Mouse (Mus musculus) liver, embryonic 14.5 days (tissue): ENCODE data around the gene Btn1a1. TPM values are rescaled to one million over a fixed set of nuclear protein-coding genes. Genes with fewer than 3 reads are reported as not detected.

Experiments used
- ATAC-seq: fragments of 200-750 bp; cut with Nextera tagmentation; 2 replicates; pipeline ENCODE4 v1.8.0; 2017; ENCODE audit warnings: moderate number of reproducible peaks, mild to moderate bottlenecking, moderate library complexity; ENCODE audit not compliant: insufficient read depth
- DNase-seq, 3 experiments: peaks; one replicate each; pipeline ENCODE4 v3.0.0-alpha.2; 2012 to 2013; ENCODE audit warnings: low read depth in 3 of 3, low spot score in 3 of 3
- H3K27ac ChIP-seq: fragments of 300-500 bp; sonication (generic); 2 replicates; pipeline ENCODE4 v1.5.1; 2014; ENCODE audit warnings: moderate library complexity, mild to moderate bottlenecking, control low read depth, inconsistent platforms
- H3K27me3 ChIP-seq: fragments of 300-500 bp; sonication (generic); 2 replicates; pipeline ENCODE4 v1.6.1; 2014; ENCODE audit warnings: mild to moderate bottlenecking, low read length, moderate library complexity; ENCODE audit not compliant: control insufficient read depth, insufficient read depth
- H3K36me3 ChIP-seq: fragments of 300-500 bp; sonication (generic); replicated peaks from 2 replicates; pipeline ENCODE4 v1.6.1; 2014; ENCODE audit warnings: low read depth; ENCODE audit not compliant: control insufficient read depth, insufficient read depth
- H3K4me1 ChIP-seq, 2 experiments: fragments of 200-500 bp in 1 of 2; fragments of 300-500 bp in 1 of 2; sonication (generic) in 1 of 2; replicated peaks; 2 replicates each; pipeline ENCODE4 v1.6.1; 2012 to 2014; ENCODE audit warnings: antibody characterized with exemption in 1 of 2, inconsistent platforms in 1 of 2, low read length in 1 of 2; ENCODE audit not compliant: control insufficient read depth in 2 of 2, insufficient read depth in 2 of 2
- H3K4me2 ChIP-seq: fragments of 300-500 bp; sonication (generic); 2 replicates; pipeline ENCODE4 v1.6.1; 2014; ENCODE audit warnings: low read depth, mild to moderate bottlenecking, control low read depth, moderate library complexity
- H3K4me3 ChIP-seq, 2 experiments: fragments of 200-500 bp in 1 of 2; fragments of 300-500 bp in 1 of 2; sonication (generic) in 1 of 2; 2 replicates each; pipeline ENCODE4 v1.5.1; 2012 to 2014; ENCODE audit warnings: low read depth in 2 of 2, low read length in 2 of 2, mild to moderate bottlenecking in 2 of 2, control low read depth in 1 of 2, inconsistent platforms in 1 of 2, moderate library complexity in 1 of 2; ENCODE audit not compliant: insufficient read depth in 1 of 2
- H3K9ac ChIP-seq: fragments of 300-500 bp; sonication (generic); replicated peaks from 2 replicates; pipeline ENCODE4 v1.6.1; 2014; ENCODE audit warnings: mild to moderate bottlenecking, control low read depth, moderate library complexity
- H3K9me3 ChIP-seq: fragments of 300-500 bp; sonication (generic); 2 replicates; pipeline ENCODE4 v1.6.1; 2016; ENCODE audit warnings: low read length, mixed read lengths; ENCODE audit not compliant: control insufficient read depth
- CTCF ChIP-seq: IDR thresholded peaks from 2 replicates; pipeline ENCODE4 v1.5.1; 2016; ENCODE audit warnings: antibody characterized with exemption, low read depth, control low read depth
- EP300 ChIP-seq: IDR thresholded peaks from 2 replicates; pipeline ENCODE4 v1.6.1; 2016; ENCODE audit warnings: antibody characterized with exemption, low read depth
- WGBS: fragments of 180-500 bp; shearing (Covaris S2); extraction: QIAGEN DNeasy Blood & Tissue Kit; methylation state at CpG from one replicate; pipeline ENCODE4 v1.1.7; 2014; ENCODE audit not compliant: insufficient replicate concordance; 5-methylcytosine and 5-hydroxymethylcytosine counted together
- polyA plus RNA-seq, 2 experiments: library from polyadenylated mRNA; depleted of rRNA in 1 of 2; stranded (reverse) in 1 of 2; unstranded in 1 of 2; fragments of >200 nt; fragmentation: Nextera tagmentation in 1 of 2; extraction: Ambion mirVana in 1 of 2; gene quantifications; 2 replicates each; pipeline versions ENCODE4 v1.2.1 to v1.2.3; 2012 to 2014

Gene Btn1a1
- polyA plus RNA-seq, 2 experiments = 1.5 to 2.1 TPM

GRCm38 (mm10) chr13:23506351-23506750 lies 40.6 kb upstream of the Btn1a1 start:
- H3K9me3 ChIP-seq = no peaks in the 10 kb centered on the region
- ATAC-seq (peak; percentile 64; the same call in 1 of the 2 replicates), DNase-seq (no peak)
- H3K27ac ChIP-seq = no peak overlapping the region
- H3K4me2 ChIP-seq = peak overlapping the region; percentile 75
- no peaks in the 10 kb centered on the region for H3K27me3 ChIP-seq
- 0 out of 2 replicates have a peak, but pooled peaks have one; percentile 10 for TF ChIP-seq EP300
- TF ChIP-seq CTCF = no peak
- peak overlapping the region; percentile 53 to 54; a peak in 3 of 4 replicates for H3K4me3 ChIP-seq
- H3K4me1 ChIP-seq = peaks cover 28 to 37% of the 10 kb centered on the region in 2 experiments
- no peaks in the 10 kb centered on the region for H3K36me3 ChIP-seq
- under 1% methylated on average over 13 of the region's 13 CpGs for WGBS
- H3K9ac ChIP-seq = peak overlapping the region; percentile 74; the same call in 1 of the 2 replicates

GRCm38 (mm10) chr13:23505662-23506345 lies 40.1 kb upstream of the Btn1a1 start:
- DNase-seq (no peak), ATAC-seq (peak; percentile 48)
- peak overlapping the region; percentile 35 for H3K27ac ChIP-seq
- no peaks in the 10 kb centered on the region for H3K36me3 ChIP-seq
- peak overlapping the region; percentile 53 to 54 for H3K4me3 ChIP-seq
- TF ChIP-seq EP300 (no peak), CTCF (no peak)
- H3K27me3 ChIP-seq = no peaks in the 10 kb centered on the region
- H3K4me1 ChIP-seq = peaks cover 28 to 37% of the 10 kb centered on the region in 2 experiments
- H3K4me2 ChIP-seq = peak overlapping the region; percentile 75
- H3K9ac ChIP-seq = peak overlapping the region; percentile 74
- 3% methylated on average over 14 of the region's 14 CpGs for WGBS
- no peaks in the 10 kb centered on the region for H3K9me3 ChIP-seq

GRCm38 (mm10) chr13:23503797-23504196 lies 38.1 kb upstream of the Btn1a1 start:
- Histone ChIP-seq H3K36me3 (no peaks in the 10 kb centered on the region), H3K4me1 (peaks cover 28 to 43% of the 10 kb centered on the region in 2 experiments), H3K4me3 (peak overlapping the region in 1 of 2 experiments; percentile 23; a peak in 1 of 4 replicates), H3K9me3 (no peaks in the 10 kb centered on the region), H3K9ac (no peak overlapping the region; the same call in 1 of the 2 replicates), H3K4me2 (peak overlapping the region; percentile 57), H3K27ac (no peak overlapping the region), H3K27me3 (no peaks in the 10 kb centered on the region)
- WGBS = under 1% methylated on average over 9 of the region's 9 CpGs
- peak in 1 of 3 experiments; percentile 67 for DNase-seq
- TF ChIP-seq EP300 (no peak; the same call in 1 of the 2 replicates), CTCF (no peak)
- ATAC-seq = no peak

- H3K9ac ChIP-seq = no peak overlapping the region
- DNase-seq = no peak
- no peaks in the 10 kb centered on the region for H3K27me3 ChIP-seq
- H3K4me3 ChIP-seq = no peak overlapping the region
- no peak overlapping the region; the same call in 1 of the 2 replicates for H3K4me2 ChIP-seq
- 57% methylated on average over 4 of the region's 4 CpGs for WGBS
- TF ChIP-seq EP300 = no peak
- TF ChIP-seq CTCF = no peak
- no peak overlapping the region for H3K27ac ChIP-seq
- ATAC-seq = no peak
- H3K9me3 ChIP-seq = no peaks in the 10 kb centered on the region
- no peaks in the 10 kb centered on the region for H3K36me3 ChIP-seq
- H3K4me1 ChIP-seq = peaks cover 28 to 47% of the 10 kb centered on the region in 2 experiments
These were observed 37.2 kb upstream of the Btn1a1 start for GRCm38 (mm10) chr13:23502916-23503315.

- Histone ChIP-seq H3K27me3 (no peaks in the 10 kb centered on the region), H3K9ac (peak overlapping the region; percentile 54), H3K9me3 (no peaks in the 10 kb centered on the region), H3K4me1 (peaks cover 26 to 44% of the 10 kb centered on the region in 2 experiments), H3K27ac (0 out of 2 replicates have a peak overlapping the region, but pooled peaks have one; percentile 22), H3K4me2 (peak overlapping the region; percentile 61), H3K4me3 (peak overlapping the region; percentile 27 to 32), H3K36me3 (no peaks in the 10 kb centered on the region)
- ATAC-seq (no peak), DNase-seq (no peak)
- TF ChIP-seq EP300 = no peak
- TF ChIP-seq CTCF = no peak
- 20% methylated on average over 9 of the region's 9 CpGs for WGBS
These were observed 36.4 kb upstream of the Btn1a1 start for GRCm38 (mm10) chr13:23502031-23502567.
